ENCODE assay signal across 8 mouse cellular contexts in the genomic region with DNA sequence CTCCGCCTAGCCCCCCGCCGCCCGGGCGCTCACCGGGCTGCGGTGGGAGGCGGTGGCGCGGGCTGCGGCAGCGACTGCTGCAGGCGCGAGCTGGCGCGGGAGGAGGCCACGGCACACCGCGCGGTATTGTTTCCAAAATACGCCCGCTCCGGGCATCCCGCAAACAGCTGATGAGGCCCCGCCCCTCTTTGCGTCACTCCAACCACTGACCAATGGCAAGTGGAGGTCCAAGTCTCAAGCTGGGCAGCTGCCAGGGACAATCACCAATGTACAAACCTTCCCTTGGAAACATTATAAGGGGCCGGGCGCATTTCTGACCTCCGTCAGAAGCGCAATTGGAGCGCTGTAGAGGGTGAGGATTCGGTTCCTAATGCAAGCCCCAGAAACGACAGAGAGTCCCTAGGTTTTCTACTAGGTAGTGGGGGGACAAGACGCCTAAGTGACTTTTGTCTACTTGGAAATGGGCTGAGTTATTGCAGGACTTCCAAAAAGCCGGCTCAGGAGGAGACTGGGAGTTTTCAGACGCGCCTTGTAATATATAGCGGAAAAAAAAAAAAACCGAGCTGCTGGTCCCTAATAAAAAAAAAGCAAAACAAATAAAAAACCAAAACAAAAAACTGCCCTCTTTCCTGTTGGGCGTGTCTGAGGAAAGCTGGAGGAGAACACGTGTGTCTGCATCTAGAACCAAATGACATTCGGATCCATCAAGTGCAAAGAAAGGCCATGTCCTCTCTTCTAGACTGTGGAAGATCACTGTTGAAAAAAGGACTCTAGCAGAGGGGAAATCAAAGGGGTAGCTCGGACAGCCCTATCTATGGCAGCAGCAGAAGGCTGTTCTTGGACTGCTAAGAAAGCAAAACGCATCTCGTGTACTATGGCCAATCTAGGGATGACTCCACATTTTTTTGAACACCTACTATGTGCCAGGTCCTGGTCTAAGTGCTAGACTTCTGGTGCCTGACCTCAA. TPM values are rescaled to one million over a fixed set of nuclear protein-coding genes. Genes with fewer than 3 reads are reported as not detected.
DNase-seq lines count a peak whose midpoint lies in the region; ATAC-seq and TF ChIP-seq lines count a peak whose summit lies in the region.

A gene (minus strand): TSS at position 181 of the 967 bp plus-strand sequence.

- TF ChIP-seq CTCF in E14TG2a.4 (conservative IDR thresholded peaks at IDR 0.05; ENCODE audit: low read length), result no peak
- no peak for TF ChIP-seq CTCF in heart, postnatal 0 days (IDR thresholded peaks at IDR 0.05; ENCODE audit: low read depth)

- H3K4me2 ChIP-seq in forebrain, embryonic 13.5 days, result peak within 1 kb of the TSS; percentile 95
- peak within 1 kb of the TSS; percentile 77 for H3K4me2 ChIP-seq in heart, postnatal 0 days (ENCODE audit: low read depth, low read length)
- peak within 1 kb of the TSS; percentile 73 for H3K4me2 ChIP-seq in liver, embryonic 15.5 days
- peak within 1 kb of the TSS; percentile 95 for H3K4me2 ChIP-seq in neural tube, embryonic 11.5 days (ENCODE audit: low read depth)
- peak within 1 kb of the TSS; percentile 93 for H3K4me2 ChIP-seq in stomach, embryonic 16.5 days (ENCODE audit: low read depth, low read length)

- no peak within 1 kb of the TSS for H3K27ac ChIP-seq in forebrain, embryonic 13.5 days
- peak within 1 kb of the TSS; percentile 60 for H3K27ac ChIP-seq in heart, postnatal 0 days (ENCODE audit: low read depth)
- no peak within 1 kb of the TSS for H3K27ac ChIP-seq in liver, embryonic 15.5 days (replicated peaks)
- H3K27ac ChIP-seq in neural tube, embryonic 11.5 days (ENCODE audit: low read depth, low read length), result peak within 1 kb of the TSS; percentile 53
- H3K27ac ChIP-seq in stomach, embryonic 16.5 days (ENCODE audit: low read length), result peak within 1 kb of the TSS; percentile 98

- H3K4me3 ChIP-seq in E14TG2a.4 (replicated peaks; ENCODE audit: low read length), result peak within 1 kb of the TSS; percentile 97
- peak within 1 kb of the TSS; percentile 65 for H3K4me3 ChIP-seq in forebrain, embryonic 13.5 days
- peak within 1 kb of the TSS; percentile 70 for H3K4me3 ChIP-seq in heart, postnatal 0 days (ENCODE audit: low read depth, low read length)
- H3K4me3 ChIP-seq in liver, embryonic 15.5 days (replicated peaks), result peak within 1 kb of the TSS; percentile 65
- H3K4me3 ChIP-seq in neural tube, embryonic 11.5 days (ENCODE audit: low read depth, low read length), result peak within 1 kb of the TSS; percentile 82
- H3K4me3 ChIP-seq in stomach, embryonic 16.5 days (replicated peaks; ENCODE audit: low read length), result peak within 1 kb of the TSS; percentile 90

- peak; percentile 89 for ATAC-seq in forebrain, embryonic 13.5 days
- ATAC-seq in heart, postnatal 0 days (ENCODE audit: insufficient read depth, low read depth), result peak; percentile 90
- peak; percentile 65 for ATAC-seq in liver, embryonic 15.5 days (ENCODE audit: insufficient read depth)
- ATAC-seq in neural tube, embryonic 11.5 days (ENCODE audit: insufficient read depth, low FRiP score, low TSS enrichment), result peak; percentile 90
- ATAC-seq in stomach, embryonic 16.5 days (ENCODE audit: insufficient read depth, low FRiP score), result peak; percentile 85

- H3K27me3 ChIP-seq in E14TG2a.4 (ENCODE audit: insufficient read depth, low read length), result peaks cover 13% of the 10 kb centered on the region; the same call in 1 of the 2 replicates
- peaks cover 24% of the 10 kb centered on the region for H3K27me3 ChIP-seq in forebrain, embryonic 13.5 days
- no peaks in the 10 kb centered on the region for H3K27me3 ChIP-seq in heart, postnatal 0 days (ENCODE audit: control insufficient read depth, insufficient read depth, low read length)
- peaks cover 53% of the 10 kb centered on the region for H3K27me3 ChIP-seq in liver, embryonic 15.5 days
- H3K27me3 ChIP-seq in neural tube, embryonic 11.5 days (ENCODE audit: control insufficient read depth, insufficient read depth, low read length), result no peaks in the 10 kb centered on the region
- H3K27me3 ChIP-seq in stomach, embryonic 16.5 days (ENCODE audit: control insufficient read depth, insufficient read depth, low read length), result no peaks in the 10 kb centered on the region

- peak; percentile 99 for DNase-seq in cerebellum, adult 11 months
- DNase-seq in heart, postnatal 0 days (ENCODE audit: low spot score), result peak; percentile 98
- DNase-seq in kidney, postnatal 36 days, result peak; percentile 100
- DNase-seq in neural tube, embryonic 11.5 days (ENCODE audit: low spot score), result peak; percentile 96

- peaks cover 64% of the 10 kb centered on the region for H3K4me1 ChIP-seq in E14TG2a.4 (replicated peaks; ENCODE audit: low read depth, low read length)
- peaks cover 51% of the 10 kb centered on the region for H3K4me1 ChIP-seq in forebrain, embryonic 13.5 days
- peaks cover 42% of the 10 kb centered on the region for H3K4me1 ChIP-seq in heart, postnatal 0 days (ENCODE audit: control insufficient read depth, insufficient read depth)
- peaks cover 58% of the 10 kb centered on the region for H3K4me1 ChIP-seq in liver, embryonic 15.5 days (replicated peaks)
- peaks cover 34% of the 10 kb centered on the region for H3K4me1 ChIP-seq in neural tube, embryonic 11.5 days (ENCODE audit: control insufficient read depth, insufficient read depth, low read length)
- H3K4me1 ChIP-seq in stomach, embryonic 16.5 days (ENCODE audit: control insufficient read depth, insufficient read depth, low read length), result peaks cover 39% of the 10 kb centered on the region

- peak within 1 kb of the TSS; percentile 76 for H3K9ac ChIP-seq in forebrain, embryonic 13.5 days
- peak within 1 kb of the TSS; percentile 61 for H3K9ac ChIP-seq in heart, postnatal 0 days (replicated peaks; ENCODE audit: low read depth, low read length)
- peak within 1 kb of the TSS; percentile 45 for H3K9ac ChIP-seq in liver, embryonic 15.5 days
- peak within 1 kb of the TSS; percentile 82 for H3K9ac ChIP-seq in neural tube, embryonic 11.5 days (ENCODE audit: low read length)
- H3K9ac ChIP-seq in stomach, embryonic 16.5 days (ENCODE audit: low read length), result peak within 1 kb of the TSS; percentile 90

- under 1% methylated on average over 45 of the region's 45 CpGs for WGBS in forebrain, embryonic 13.5 days
- WGBS in heart, postnatal 0 days, result under 1% methylated on average over 45 of the region's 45 CpGs
- WGBS in liver, embryonic 15.5 days (ENCODE audit: insufficient replicate concordance), result 1% methylated on average over 45 of the region's 45 CpGs
- WGBS in neural tube, embryonic 11.5 days, result 1% methylated on average over 45 of the region's 45 CpGs
- under 1% methylated on average over 45 of the region's 45 CpGs for WGBS in stomach, embryonic 16.5 days

- 0 out of 2 replicates have a peak, but pooled peaks have one; percentile 44 for TF ChIP-seq EP300 in heart, postnatal 0 days (IDR thresholded peaks at IDR 0.05; ENCODE audit: low read depth)

- 0 out of 2 replicates have a peak, but pooled peaks cover 5% of the 10 kb centered on the region for H3K36me3 ChIP-seq in E14TG2a.4 (ENCODE audit: insufficient read depth, low read length)
- H3K36me3 ChIP-seq in forebrain, embryonic 13.5 days (ENCODE audit: poor library complexity, severe bottlenecking), result no peaks in the 10 kb centered on the region
- no peaks in the 10 kb centered on the region for H3K36me3 ChIP-seq in heart, postnatal 0 days (replicated peaks; ENCODE audit: control insufficient read depth, insufficient read depth, low read length)
- no peaks in the 10 kb centered on the region for H3K36me3 ChIP-seq in liver, embryonic 15.5 days (replicated peaks)
- no peaks in the 10 kb centered on the region for H3K36me3 ChIP-seq in neural tube, embryonic 11.5 days (ENCODE audit: control insufficient read depth, insufficient read depth, low read length)
- H3K36me3 ChIP-seq in stomach, embryonic 16.5 days (ENCODE audit: control insufficient read depth, insufficient read depth, low read length), result no peaks in the 10 kb centered on the region

- no peaks in the 10 kb centered on the region for H3K9me3 ChIP-seq in E14TG2a.4 (ENCODE audit: low read length)
- H3K9me3 ChIP-seq in forebrain, embryonic 13.5 days (replicated peaks), result no peaks in the 10 kb centered on the region; the same call in 1 of the 2 replicates
- no peaks in the 10 kb centered on the region for H3K9me3 ChIP-seq in heart, postnatal 0 days (replicated peaks; ENCODE audit: control insufficient read depth, low read length)
- H3K9me3 ChIP-seq in liver, embryonic 15.5 days (replicated peaks), result no peaks in the 10 kb centered on the region
- H3K9me3 ChIP-seq in neural tube, embryonic 11.5 days (ENCODE audit: control insufficient read depth, low read length), result no peaks in the 10 kb centered on the region
- no peaks in the 10 kb centered on the region for H3K9me3 ChIP-seq in stomach, embryonic 16.5 days (replicated peaks; ENCODE audit: control insufficient read depth, low read length)

RNA-seq across cellular contexts. Expression of the gene that starts here (rescaled TPM):
- polyA plus RNA-seq in forebrain, embryonic 13.5 days (2015; fragmentation: Nextera tagmentation; extraction: Ambion mirVana), result 1.6 and 2.8 TPM in 2 replicates
- total RNA-seq in heart, postnatal 0 days (2014; rRNA removed; ENCODE audit: low replicate concordance), result 12.7 and 14.5 TPM in 2 replicates
- polyA plus RNA-seq in heart, postnatal 0 days (2015; fragmentation: Nextera tagmentation; extraction: Ambion mirVana), result 1.5 and 1.6 TPM in 2 replicates
- polyA plus RNA-seq in liver, embryonic 15.5 days (2015; fragmentation: Nextera tagmentation; extraction: Ambion mirVana), result 0.30 and 0.39 TPM in 2 replicates
- 5.9 and 8.3 TPM in 2 replicates for polyA plus RNA-seq in neural tube, embryonic 11.5 days (2014; fragmentation: Nextera tagmentation; extraction: Ambion mirVana)
- 4.2 and 4.4 TPM in 2 replicates for polyA plus RNA-seq in stomach, embryonic 16.5 days (2015; fragmentation: Nextera tagmentation; extraction: Ambion mirVana)

Comparison
In these comparisons a context has a peak if more than half of its experiments do, and no peak if none do; other contexts are left out.
1. Peak in ATAC-seq, H3K4me3 ChIP-seq, H3K9ac ChIP-seq and H3K4me2 ChIP-seq in liver, embryonic 15.5 days; RNA of the gene not detected or under 1 TPM.
2. H3K27ac ChIP-seq: peak in heart, postnatal 0 days (single experiment), neural tube, embryonic 11.5 days (single experiment) and stomach, embryonic 16.5 days (single experiment); none in forebrain, embryonic 13.5 days (single experiment) and liver, embryonic 15.5 days (single experiment).
3. Peak in every context shown above with its lines, with median percentiles within 50 percentile points of each other: H3K4me3 ChIP-seq, DNase-seq, ATAC-seq, H3K4me2 ChIP-seq and H3K9ac ChIP-seq.